Mouse (Mus musculus) lung, embryonic 15.5 days (tissue): ENCODE data around the gene Ssxb6. TPM values are rescaled to one million over a fixed set of nuclear protein-coding genes. Genes with fewer than 3 reads are reported as not detected.
"Not testable (repeated sequence)": the region's sequence is repeated elsewhere in the genome, so short reads cannot be mapped to it uniquely, and the experiment has no call there.

Experiments
- ATAC-seq: fragments of 200-750 bp; cut with Nextera tagmentation; 2 replicates; pipeline ENCODE4 v1.8.0; 2017; ENCODE audit warnings: moderate number of reproducible peaks, borderline replicate concordance; ENCODE audit not compliant: low FRiP score, low TSS enrichment; ENCODE audit errors: extremely low read depth
- H3K27ac ChIP-seq: fragments of 300-500 bp; sonication (generic); 2 replicates; pipeline ENCODE4 v1.5.1; 2015; ENCODE audit warnings: moderate library complexity, mild to moderate bottlenecking, inconsistent platforms
- H3K27me3 ChIP-seq: fragments of 300-500 bp; sonication (generic); 2 replicates; pipeline ENCODE4 v1.6.1; 2015; ENCODE audit warnings: inconsistent platforms
- H3K36me3 ChIP-seq: fragments of 300-500 bp; sonication (generic); 2 replicates; pipeline ENCODE4 v1.6.1; 2015; ENCODE audit warnings: inconsistent platforms
- H3K4me1 ChIP-seq: fragments of 300-500 bp; sonication (generic); 2 replicates; pipeline ENCODE4 v1.6.1; 2015; ENCODE audit warnings: inconsistent platforms
- H3K4me2 ChIP-seq: fragments of 300-500 bp; sonication (generic); 2 replicates; pipeline ENCODE4 v1.6.1; 2015; ENCODE audit warnings: inconsistent platforms, mild to moderate bottlenecking, moderate library complexity
- H3K4me3 ChIP-seq: fragments of 300-500 bp; sonication (generic); 2 replicates; pipeline ENCODE4 v1.5.1; 2015; ENCODE audit warnings: mild to moderate bottlenecking, inconsistent platforms
- H3K9ac ChIP-seq: fragments of 300-500 bp; sonication (generic); 2 replicates; pipeline ENCODE4 v1.6.1; 2015; ENCODE audit warnings: inconsistent platforms
- H3K9me3 ChIP-seq: fragments of 300-500 bp; sonication (generic); 2 replicates; pipeline ENCODE4 v1.6.1; 2016; ENCODE audit warnings: inconsistent platforms
- WGBS: fragments of 180-500 bp; shearing (Covaris S2); methylation state at CpG from one replicate; pipeline ENCODE4 v1.1.7; 2015; 5-methylcytosine and 5-hydroxymethylcytosine counted together
- polyA plus RNA-seq: library from polyadenylated mRNA; unstranded; fragments of >200 nt; fragmentation: Nextera tagmentation; extraction: Ambion mirVana; gene quantifications from 2 replicates; pipeline ENCODE4 v1.2.1, GENCODE M21; 2015

Gene Ssxb6
- not detected in 2 replicates for polyA plus RNA-seq

DNA sequence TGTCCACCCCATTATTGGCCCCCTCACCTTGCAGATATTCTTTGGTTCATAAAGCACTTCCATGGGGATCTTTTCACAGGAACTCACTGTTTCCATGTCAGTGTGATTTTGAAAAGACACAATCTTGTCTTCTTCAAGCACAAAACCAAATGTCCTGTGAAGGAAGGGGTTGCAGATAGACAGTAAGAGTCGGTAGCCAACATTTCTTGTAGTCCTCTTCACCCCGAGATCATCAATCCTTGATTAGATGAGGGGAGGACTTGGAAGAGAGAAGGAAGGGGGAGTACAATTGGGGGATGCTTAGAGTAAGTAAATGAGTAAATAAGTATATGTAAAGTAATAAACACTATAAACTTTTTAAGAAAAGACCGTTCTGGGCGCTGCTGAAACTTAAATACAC, at the start of gene Ssxb6:
TSS of gene Ssxb6 (minus strand) at position 101 of the 400 bp plus-strand sequence.
- H3K9ac ChIP-seq, H3K27me3 ChIP-seq: not testable (repeated sequence)
- 62% methylated on average over 4 of the region's 4 CpGs for WGBS

DNA sequence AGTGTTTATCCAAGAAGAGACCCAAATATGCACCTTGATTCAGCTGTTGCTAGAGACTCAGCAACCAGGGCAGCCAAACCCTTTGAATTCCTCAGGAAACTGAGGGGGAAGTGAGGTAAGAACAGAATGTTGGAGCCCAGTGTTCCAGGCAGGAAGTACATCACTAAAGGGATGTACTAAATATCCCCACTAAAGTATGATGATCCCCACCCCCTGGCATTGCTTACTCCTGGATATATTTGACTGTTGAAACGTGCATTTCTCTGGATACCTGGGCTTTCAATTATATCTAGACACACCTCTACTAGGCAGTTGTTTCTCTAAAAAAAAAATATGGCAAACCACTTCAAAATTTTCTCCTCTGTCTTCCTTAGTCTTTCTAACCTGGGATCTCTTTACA, 43.7 kb upstream of the Ssxb6 start, which contains the start of gene Ssxb3:
TSS of gene Ssxb3 (minus strand) at position 101 of the 400 bp plus-strand sequence.
- WGBS: 32% methylated on average over 1 of the region's 1 CpGs
- not testable (repeated sequence) for H3K9ac ChIP-seq, H3K4me2 ChIP-seq, H3K4me1 ChIP-seq, H3K36me3 ChIP-seq, H3K27me3 ChIP-seq, H3K27ac ChIP-seq, H3K4me3 ChIP-seq, ATAC-seq, H3K9me3 ChIP-seq

More for the DNA sequence above, at the start of gene Ssxb6:
- not testable (repeated sequence) for H3K4me1 ChIP-seq, H3K4me2 ChIP-seq, ATAC-seq, H3K4me3 ChIP-seq, H3K36me3 ChIP-seq, H3K27ac ChIP-seq, H3K9me3 ChIP-seq

DNA sequence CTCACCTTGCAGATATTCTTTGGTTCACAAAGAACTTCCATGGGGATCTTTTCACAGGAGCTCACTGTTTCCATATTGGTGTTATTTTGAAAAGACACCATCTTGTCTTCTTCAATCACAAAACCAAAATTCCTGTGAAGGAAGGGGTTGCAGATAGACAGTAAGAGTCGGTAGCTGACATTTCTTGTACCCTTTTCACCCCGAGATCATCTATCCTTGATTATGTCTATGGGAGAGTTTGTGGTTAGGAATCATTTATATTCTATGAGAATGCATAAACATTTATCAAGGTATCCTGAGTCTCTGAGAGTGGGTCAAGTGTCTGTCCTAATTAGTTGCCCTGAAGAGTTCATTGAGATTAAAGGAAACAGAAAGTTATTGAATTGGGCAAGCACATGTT, 23.2 kb downstream of the Ssxb6 start, which contains the start of gene Gm14459:
TSS of gene Gm14459 (minus strand) at position 101 of the 400 bp plus-strand sequence.
- H3K36me3 ChIP-seq: no peaks in the 10 kb centered on the region
- no peak for ATAC-seq
- no peak within 1 kb of the TSS for H3K27ac ChIP-seq
- H3K4me3 ChIP-seq: no peak within 1 kb of the TSS
- no peak within 1 kb of the TSS for H3K4me2 ChIP-seq
- WGBS: 85% methylated on average over 2 of the region's 2 CpGs
- no peaks in the 10 kb centered on the region for H3K4me1 ChIP-seq
- H3K9me3 ChIP-seq: no peaks in the 10 kb centered on the region
- H3K9ac ChIP-seq: no peak within 1 kb of the TSS
- no peaks in the 10 kb centered on the region for H3K27me3 ChIP-seq

Other genes with a start within 250 kb of the Ssxb6 start
- not detected in 2 replicates for gene Ssxb10, start 220.8 kb downstream of the Ssxb6 start, polyA plus RNA-seq
- gene Ssxb9, start 181.3 kb downstream of the Ssxb6 start, polyA plus RNA-seq: not detected in 2 replicates
- not detected in 2 replicates for gene Ssxb1, start 134.9 kb downstream of the Ssxb6 start, polyA plus RNA-seq
- gene Ssxb2, start 86.5 kb downstream of the Ssxb6 start, polyA plus RNA-seq: not detected in 2 replicates
- gene Gm14459, start 23.3 kb downstream of the Ssxb6 start, polyA plus RNA-seq: not detected in 2 replicates
- not detected in 2 replicates for gene Ssxb3, start 43.6 kb upstream of the Ssxb6 start, polyA plus RNA-seq
- not detected in 2 replicates for gene Ssxb8, start 142.6 kb upstream of the Ssxb6 start, polyA plus RNA-seq
- not detected in 2 replicates for gene Ssx9, start 200.2 kb upstream of the Ssxb6 start, polyA plus RNA-seq